Mouse (Mus musculus): Measurements from ENCODE around the gene Kank1. TPM values are rescaled to one million over a fixed set of nuclear protein-coding genes. Genes with fewer than 3 reads are reported as not detected.

The Kank1 gene
- total RNA-seq, 2 experiments from 2014 or later = not detected

DNA sequence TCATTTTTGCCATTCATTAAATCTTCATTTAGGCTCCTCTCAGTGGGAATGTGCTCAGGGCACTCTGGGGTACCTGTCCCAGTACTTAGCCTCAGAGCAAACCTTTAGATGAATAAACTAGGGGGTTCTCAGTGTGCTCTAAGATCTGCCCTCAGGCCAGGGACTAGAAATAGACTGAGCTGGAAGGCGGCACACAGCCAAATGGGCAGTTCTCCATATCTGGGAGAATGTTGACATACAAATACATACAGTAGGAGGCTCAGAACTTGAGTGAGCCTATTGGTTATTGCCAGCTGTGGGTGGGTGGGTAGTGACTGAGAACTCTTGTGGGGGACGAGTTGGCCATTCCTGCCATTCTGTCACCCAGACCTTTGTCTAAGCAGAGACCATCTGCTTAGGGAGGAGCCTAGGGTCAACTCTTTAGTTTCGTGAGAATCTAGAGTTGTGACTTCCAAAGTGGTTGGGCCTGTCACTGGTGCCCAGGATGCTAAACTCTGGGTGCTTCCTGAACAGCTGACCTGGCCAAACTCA lies 14.9 kb downstream of the Kank1 start:
- no peak for ATAC-seq (replicated peaks; ENCODE audit: poor library complexity)

- ATAC-seq (replicated peaks; ENCODE audit: poor library complexity) = no peak
Observed at GRCm38 (mm10) chr19:25253198-25253597, 16.4 kb downstream of the Kank1 start.

DNA sequence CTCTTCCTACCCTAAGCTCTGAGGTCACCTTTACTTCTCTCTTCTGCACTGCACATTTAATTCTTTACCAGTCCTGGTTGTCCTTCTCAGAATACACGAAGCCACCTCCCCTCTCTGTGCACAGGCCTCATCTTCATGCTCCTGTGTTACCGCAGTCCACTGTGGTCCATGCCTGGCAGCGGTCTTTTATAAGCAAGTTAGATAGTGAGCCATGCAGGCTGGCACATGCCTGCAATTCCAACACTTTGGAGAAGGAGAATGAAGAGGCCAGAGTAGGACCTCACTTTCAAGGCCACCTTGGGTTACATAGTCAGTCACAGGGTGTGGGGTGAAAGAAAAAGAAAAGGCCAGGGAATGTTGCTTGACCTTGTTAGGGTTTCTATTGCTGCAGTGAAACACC lies 16.9 kb downstream of the Kank1 start:
- ATAC-seq (replicated peaks; ENCODE audit: poor library complexity) = no peak

DNA sequence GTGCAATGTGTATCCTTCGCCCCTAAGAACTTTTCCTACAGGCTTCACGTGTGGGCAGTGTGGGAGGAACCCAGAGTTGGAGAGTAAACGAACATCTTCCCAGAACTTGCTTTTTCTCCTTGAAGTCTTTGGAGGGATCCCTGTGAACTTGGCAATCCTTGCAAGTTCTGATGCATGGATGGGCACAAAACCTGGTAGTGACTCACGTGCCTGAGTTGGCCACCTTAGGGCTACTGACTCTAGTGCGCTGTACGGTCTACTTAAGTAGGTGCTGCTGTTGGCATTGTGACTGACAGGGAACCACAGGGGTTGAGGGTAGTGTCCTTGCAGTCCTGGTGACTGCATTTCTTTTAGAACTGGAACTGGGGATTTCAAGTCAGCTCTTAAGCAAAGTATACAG lies 21.5 kb downstream of the Kank1 start:
- ATAC-seq (replicated peaks; ENCODE audit: poor library complexity) = no peak

DNA sequence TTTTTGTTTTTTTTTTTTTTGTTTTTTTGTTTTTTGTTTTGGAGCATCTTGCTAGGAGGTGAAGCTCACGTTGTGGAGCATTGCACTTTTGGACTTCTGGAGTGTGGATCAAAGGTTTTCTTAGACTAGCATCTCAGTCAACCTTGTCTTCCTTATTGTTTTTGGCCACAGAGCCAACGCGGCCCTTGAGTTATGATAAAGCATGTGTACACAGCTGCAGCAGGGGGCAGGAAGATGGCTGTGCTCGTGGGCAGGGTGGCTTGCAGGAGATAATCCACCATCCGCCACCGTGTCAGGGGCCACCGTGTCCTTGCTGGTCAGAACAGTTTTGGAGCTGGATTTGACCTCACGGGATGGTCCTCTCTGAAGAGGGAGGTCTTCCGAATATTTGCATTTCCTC lies 29.4 kb downstream of the Kank1 start:
- no peak for ATAC-seq (replicated peaks; ENCODE audit: poor library complexity)

GRCm38 (mm10) chr19:25267247-25267646 lies 30.5 kb downstream of the Kank1 start:
- ATAC-seq (replicated peaks; ENCODE audit: poor library complexity) = no peak

- ATAC-seq (replicated peaks; ENCODE audit: poor library complexity) = no peak
Observed at GRCm38 (mm10) chr19:25268532-25268931, 31.8 kb downstream of the Kank1 start.

GRCm38 (mm10) chr19:25271591-25271990 lies 34.8 kb downstream of the Kank1 start:
- ATAC-seq (replicated peaks; ENCODE audit: poor library complexity) = no peak

DNA sequence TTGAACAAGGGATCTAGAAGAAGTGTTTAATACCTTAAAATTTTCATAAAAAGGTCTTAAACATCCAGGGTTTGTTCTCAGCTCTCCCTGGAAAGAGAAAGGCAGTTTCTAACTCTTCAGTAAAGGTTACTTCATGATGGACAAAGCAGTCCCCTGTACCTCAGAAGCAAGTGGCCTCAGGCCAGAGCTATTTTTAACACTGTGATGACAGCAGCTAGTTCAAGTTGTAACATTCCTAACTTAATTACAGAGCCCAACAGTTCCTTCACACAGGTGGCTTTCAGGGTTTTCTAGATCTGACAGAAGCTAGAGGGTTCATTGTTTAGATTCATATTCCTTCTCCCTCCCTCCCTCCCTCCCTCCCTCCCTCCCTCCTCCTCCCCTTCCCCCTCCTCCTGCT lies 36.4 kb downstream of the Kank1 start:
- ATAC-seq (replicated peaks; ENCODE audit: poor library complexity) = no peak

DNA sequence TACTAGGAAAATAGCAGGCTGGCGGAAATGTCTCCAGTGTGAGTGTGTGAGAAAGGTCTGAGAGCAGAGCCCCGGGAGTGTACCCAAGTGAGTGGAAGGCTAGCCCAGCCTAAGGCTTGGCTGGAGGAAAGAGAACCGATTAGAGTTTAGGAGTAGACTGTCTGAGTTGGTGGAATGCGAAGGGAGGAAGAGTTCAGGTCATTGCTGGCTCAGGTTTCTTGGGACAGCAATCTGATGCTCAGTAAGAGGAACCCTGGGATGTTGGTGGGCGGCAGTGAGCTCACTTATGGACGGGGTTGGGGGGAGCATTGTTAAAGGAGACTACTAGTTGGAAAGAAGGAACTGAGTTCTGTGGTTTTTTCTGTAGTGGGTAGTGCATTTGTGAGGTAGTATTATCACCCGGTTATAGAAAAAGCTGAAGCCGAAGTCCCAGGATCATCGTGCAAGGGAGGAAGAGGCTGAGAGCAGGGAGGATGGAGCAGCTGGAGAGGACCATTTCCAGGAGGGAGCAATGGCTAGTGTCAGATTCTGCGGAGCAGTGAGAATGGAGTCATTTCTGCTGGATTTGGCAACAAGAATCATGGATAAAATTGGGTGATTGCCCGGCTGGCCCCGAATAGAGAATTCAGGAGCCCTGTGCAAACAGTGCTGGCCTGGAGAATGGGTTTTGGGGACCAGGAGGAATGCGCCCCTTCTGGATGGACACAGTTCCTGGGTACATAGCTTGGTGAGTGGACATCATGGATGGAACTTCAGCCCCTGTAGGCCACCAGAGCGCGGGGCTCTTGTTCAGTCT lies 40.0 kb downstream of the Kank1 start:
- ATAC-seq (replicated peaks; ENCODE audit: poor library complexity) = no peak

DNA sequence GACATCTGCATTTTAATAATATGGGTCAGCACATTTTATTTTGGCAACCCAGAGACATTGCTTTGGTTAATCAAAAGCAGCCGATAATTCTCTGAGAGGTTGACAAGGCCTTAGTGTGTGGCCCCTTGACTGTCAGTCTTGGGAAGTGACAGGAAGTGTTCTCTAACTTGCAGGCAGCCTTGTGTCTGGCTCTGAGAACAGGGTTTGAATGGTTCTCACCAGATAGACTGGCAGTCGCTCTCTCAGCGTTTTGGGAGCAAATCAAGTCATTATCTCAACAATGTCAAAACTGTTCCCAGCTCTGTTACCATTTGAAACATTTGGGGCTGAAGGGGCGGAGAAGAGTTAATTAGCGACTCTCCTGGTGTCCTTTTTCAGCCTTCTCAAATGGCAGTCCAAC lies 41.0 kb downstream of the Kank1 start:
- no peak for ATAC-seq (replicated peaks; ENCODE audit: poor library complexity)

DNA sequence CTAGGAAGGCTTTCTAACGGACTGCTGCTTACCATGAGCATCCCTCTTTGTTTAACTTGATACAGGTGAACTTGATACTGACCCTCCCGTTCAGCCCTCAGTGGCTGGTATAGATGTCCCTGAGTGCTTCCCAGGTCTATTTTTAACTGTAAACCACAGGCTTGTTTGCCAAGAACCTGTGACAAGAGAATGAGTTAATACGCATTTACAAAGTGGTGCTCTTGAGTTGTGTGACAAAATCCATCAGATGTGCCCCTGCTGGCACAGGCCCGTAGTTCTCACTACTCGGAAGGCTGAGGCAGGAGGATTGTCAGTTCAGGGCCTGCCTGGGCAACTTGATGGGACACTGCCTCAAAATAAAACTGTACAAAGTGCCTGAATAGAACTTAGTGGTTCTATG lies 42.8 kb downstream of the Kank1 start:
- ATAC-seq (replicated peaks; ENCODE audit: poor library complexity) = no peak

DNA sequence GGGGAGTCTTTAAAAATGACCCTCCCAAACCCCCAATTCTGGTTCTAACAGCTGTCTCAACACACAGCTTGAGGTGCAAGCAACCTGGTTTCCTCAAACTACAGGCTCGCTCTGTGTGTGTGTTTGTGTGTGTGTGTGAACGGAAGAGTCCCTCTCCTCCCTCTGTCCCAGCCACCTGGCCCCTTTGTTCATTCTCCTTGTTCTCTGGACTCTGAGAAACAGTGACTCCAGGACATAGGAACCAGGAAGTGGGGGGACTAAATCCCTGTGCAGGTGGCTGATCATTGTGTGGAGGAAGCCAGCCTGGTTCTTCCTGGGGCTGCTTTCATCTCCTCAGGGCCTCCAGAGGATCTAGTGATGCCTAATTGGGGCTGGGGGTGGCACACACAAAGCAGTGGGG lies 46.9 kb downstream of the Kank1 start:
- ATAC-seq (replicated peaks; ENCODE audit: poor library complexity) = no peak

- no peak for ATAC-seq (replicated peaks; ENCODE audit: poor library complexity)
Observed at GRCm38 (mm10) chr19:25285756-25286538, 49.2 kb downstream of the Kank1 start.

DNA sequence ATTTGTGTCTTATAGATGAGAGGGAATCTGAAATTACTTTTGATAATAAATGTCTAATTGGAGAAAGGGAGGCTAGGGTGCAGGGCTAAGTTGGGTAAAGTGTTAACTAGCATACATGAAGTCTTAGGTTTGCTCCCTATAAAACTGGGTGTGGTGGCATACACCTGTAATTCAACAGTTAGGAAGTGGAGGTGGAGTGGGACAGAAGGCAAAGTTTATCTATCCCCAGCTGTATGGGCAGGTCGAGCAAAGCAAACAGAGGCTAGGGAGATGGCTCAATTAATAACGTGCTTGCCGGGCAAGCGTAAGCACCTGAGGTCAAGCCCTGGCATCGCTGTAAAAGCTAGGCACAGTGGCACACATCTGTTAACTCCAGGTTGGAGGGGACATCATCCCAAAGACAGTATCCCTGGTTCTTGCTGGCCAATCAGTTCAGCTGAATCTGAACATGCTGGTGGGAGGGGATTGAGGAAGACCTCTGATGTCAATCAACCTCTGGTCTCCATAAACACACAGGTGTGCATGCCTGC lies 54.3 kb downstream of the Kank1 start:
- no peak for ATAC-seq (replicated peaks; ENCODE audit: poor library complexity)

- no peak for ATAC-seq (replicated peaks; ENCODE audit: poor library complexity)
Observed at GRCm38 (mm10) chr19:25295207-25295606, 58.4 kb downstream of the Kank1 start.

DNA sequence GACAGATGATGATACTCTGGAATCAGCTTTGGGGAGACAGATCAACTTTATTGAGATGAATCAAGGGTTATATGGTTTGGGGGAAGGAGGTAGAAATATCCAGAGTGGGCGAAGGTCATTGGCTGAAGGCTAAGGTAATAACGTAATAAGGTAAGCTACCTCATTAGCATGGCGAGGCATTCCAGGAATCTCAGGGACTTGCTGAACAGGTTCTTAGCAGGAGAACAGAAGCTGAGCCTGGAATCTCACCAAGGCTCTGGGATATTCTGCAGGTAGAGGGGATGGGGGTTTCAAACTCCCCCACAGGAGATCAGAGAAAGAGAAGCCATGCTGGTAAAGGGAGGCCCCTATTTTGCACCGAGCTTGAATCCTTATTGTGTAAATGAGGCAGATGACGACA lies 60.5 kb downstream of the Kank1 start:
- ATAC-seq (replicated peaks; ENCODE audit: poor library complexity) = no peak

DNA sequence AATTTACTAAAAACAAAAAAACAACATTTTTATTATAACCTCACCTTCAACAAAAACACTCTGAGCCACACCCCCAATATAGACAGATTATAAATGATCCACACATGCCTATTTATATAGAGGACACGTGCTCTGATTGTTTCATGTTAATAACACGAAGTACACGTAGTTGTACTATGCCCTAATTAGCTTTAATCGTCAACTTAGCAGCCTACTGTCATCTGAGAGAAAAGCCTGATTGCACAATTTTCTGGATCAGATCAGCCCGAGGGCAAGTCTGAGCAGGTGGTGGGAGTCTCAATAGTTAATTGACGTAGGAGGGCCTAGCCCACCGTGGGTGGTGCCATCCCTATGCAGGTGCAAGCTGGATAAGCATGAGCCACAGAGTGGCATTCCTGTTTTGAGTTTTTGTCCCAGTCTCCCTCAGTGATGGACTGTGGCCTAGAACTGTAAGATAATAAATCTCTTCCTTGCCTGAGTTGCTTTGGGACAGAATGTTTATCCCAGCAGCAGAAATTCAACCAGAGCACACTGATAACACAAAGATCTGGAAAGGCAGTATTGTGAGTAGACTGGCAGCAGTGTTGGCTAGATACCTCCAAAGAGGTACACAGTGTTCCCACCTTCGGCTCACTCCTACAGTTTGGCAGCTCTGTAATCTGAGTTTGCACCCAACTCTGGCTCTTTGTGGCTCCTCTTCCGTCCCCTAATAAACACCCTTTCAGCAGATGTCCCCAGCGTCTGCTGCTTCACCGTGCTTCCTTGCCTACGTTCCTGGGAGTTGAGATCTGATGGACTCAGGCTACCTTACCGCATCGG lies 63.3 kb downstream of the Kank1 start:
- no peak for ATAC-seq (replicated peaks; ENCODE audit: poor library complexity)

DNA sequence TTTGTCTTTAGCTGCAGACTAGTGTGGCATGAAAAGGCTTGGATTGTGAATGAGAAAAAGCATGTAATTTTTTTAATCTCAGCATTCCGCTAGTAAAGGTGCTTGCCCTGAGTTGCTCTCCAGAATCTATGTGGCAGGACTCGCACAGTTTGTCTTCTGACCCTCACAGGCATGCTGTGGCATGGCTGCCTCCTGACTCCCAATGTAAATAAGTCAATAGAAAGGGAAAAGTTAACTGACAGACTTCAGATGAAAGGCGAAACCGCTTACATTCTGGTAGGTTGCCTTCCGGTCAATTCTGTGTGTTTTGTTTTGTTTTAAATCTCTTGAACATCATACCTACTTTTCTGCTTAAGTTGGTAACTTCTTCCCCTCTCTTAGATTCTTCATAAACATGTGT lies 64.4 kb downstream of the Kank1 start:
- no peak for ATAC-seq (replicated peaks; ENCODE audit: poor library complexity)

GRCm38 (mm10) chr19:25306277-25306676 lies 69.5 kb downstream of the Kank1 start:
- peak; percentile 54; the same call in 1 of the 2 replicates for ATAC-seq (replicated peaks; ENCODE audit: poor library complexity)

GRCm38 (mm10) chr19:25308156-25308555 lies 71.4 kb downstream of the Kank1 start:
- ATAC-seq (replicated peaks; ENCODE audit: poor library complexity) = no peak

Measured in megakaryocyte progenitor cell, adult 5-6 weeks (primary cell).